Mouse (Mus musculus): ENCODE results near the gene Amdhd2. TPM values are rescaled to one million over a fixed set of nuclear protein-coding genes. Genes with fewer than 3 reads are reported as not detected.

The Amdhd2 gene
- polyA plus RNA-seq, 1 experiment from 2014 or later, result 159 TPM

GRCm38 (mm10) chr17:24111256-24111655, 52.3 kb downstream of the Amdhd2 start:
- Histone ChIP-seq H3K27me3 (replicated peaks; ENCODE audit: control insufficient read depth, insufficient read depth, low read length) (no peaks in the 10 kb centered on the region), H3K4me2 (replicated peaks; ENCODE audit: low read depth) (no peak overlapping the region), H3K36me3 (ENCODE audit: control insufficient read depth, insufficient read depth) (peaks cover 31% of the 10 kb centered on the region), H3K4me3 (ENCODE audit: low read depth, low read length) (no peak overlapping the region), H3K9ac (ENCODE audit: low read depth, low read length) (no peak overlapping the region), H3K9me3 (ENCODE audit: control insufficient read depth) (no peaks in the 10 kb centered on the region), H3K27ac (ENCODE audit: low read depth, low read length) (no peak overlapping the region), H3K4me1 (replicated peaks; ENCODE audit: control insufficient read depth, insufficient read depth, low read length) (no peaks in the 10 kb centered on the region)
- no peak for TF ChIP-seq CTCF (IDR thresholded peaks at IDR 0.05; ENCODE audit: low read depth)
- WGBS, result 65% methylated on average over 1 of the region's 1 CpGs
- no peak for ATAC-seq

GRCm38 (mm10) chr17:24108896-24109295, 54.7 kb downstream of the Amdhd2 start:
- no peak for TF ChIP-seq CTCF (IDR thresholded peaks at IDR 0.05; ENCODE audit: low read depth)
- WGBS, result 83% methylated on average over 1 of the region's 1 CpGs

More at GRCm38 (mm10) chr17:24108896-24109295, 54.7 kb downstream of the Amdhd2 start:
- peaks cover 42% of the 10 kb centered on the region for H3K36me3 ChIP-seq (ENCODE audit: control insufficient read depth, insufficient read depth)
- no peak overlapping the region for H3K4me2 ChIP-seq (replicated peaks; ENCODE audit: low read depth)
- H3K27me3 ChIP-seq (replicated peaks; ENCODE audit: control insufficient read depth, insufficient read depth, low read length), result no peaks in the 10 kb centered on the region
- H3K4me3 ChIP-seq (ENCODE audit: low read depth, low read length), result no peak overlapping the region
- H3K9ac ChIP-seq (ENCODE audit: low read depth, low read length), result no peak overlapping the region
- no peak for ATAC-seq
- H3K9me3 ChIP-seq (ENCODE audit: control insufficient read depth), result no peaks in the 10 kb centered on the region
- H3K4me1 ChIP-seq (replicated peaks; ENCODE audit: control insufficient read depth, insufficient read depth, low read length), result no peaks in the 10 kb centered on the region
- H3K27ac ChIP-seq (ENCODE audit: low read depth, low read length), result no peak overlapping the region

Other genes starting within 250 kb of the Amdhd2 start
- gene Dcpp3, start 246.3 kb downstream of the Amdhd2 start, polyA plus RNA-seq (2015; fragmentation: Nextera tagmentation; extraction: Ambion mirVana), result 4.7 and 7.6 TPM in 2 replicates
- gene Sbp, start 222.1 kb downstream of the Amdhd2 start, polyA plus RNA-seq (2015; fragmentation: Nextera tagmentation; extraction: Ambion mirVana), result not detected in 2 replicates
- not detected in 2 replicates for gene Sbpl, start 208.5 kb downstream of the Amdhd2 start, polyA plus RNA-seq (2015; fragmentation: Nextera tagmentation; extraction: Ambion mirVana)
- gene Prss30, start 183.2 kb downstream of the Amdhd2 start, polyA plus RNA-seq (2015; fragmentation: Nextera tagmentation; extraction: Ambion mirVana), result 4.7 and 12.1 TPM in 2 replicates
- gene Prss22, start 165.7 kb downstream of the Amdhd2 start, polyA plus RNA-seq (2015; fragmentation: Nextera tagmentation; extraction: Ambion mirVana), result 0.09 TPM in 1 of 2 replicates, not detected in the other
- gene Prss27, start 125.6 kb downstream of the Amdhd2 start, polyA plus RNA-seq (2015; fragmentation: Nextera tagmentation; extraction: Ambion mirVana), result 0.12 and 0.18 TPM in 2 replicates
- 58.5 and 61.3 TPM in 2 replicates for gene Kctd5, start 90.3 kb downstream of the Amdhd2 start, polyA plus RNA-seq (2015; fragmentation: Nextera tagmentation; extraction: Ambion mirVana)
- 24.7 and 28.4 TPM in 2 replicates for gene Pdpk1, start 12.8 kb downstream of the Amdhd2 start, polyA plus RNA-seq (2015; fragmentation: Nextera tagmentation; extraction: Ambion mirVana)
- gene Atp6v0c, start 5.9 kb upstream of the Amdhd2 start, polyA plus RNA-seq (2015; fragmentation: Nextera tagmentation; extraction: Ambion mirVana), result 1,362 and 1,364 TPM in 2 replicates
- gene Tbc1d24, start 41.8 kb upstream of the Amdhd2 start, polyA plus RNA-seq (2015; fragmentation: Nextera tagmentation; extraction: Ambion mirVana), result 3.1 and 3.4 TPM in 2 replicates
- gene Ntn3, start 45.8 kb upstream of the Amdhd2 start, polyA plus RNA-seq (2015; fragmentation: Nextera tagmentation; extraction: Ambion mirVana), result 2.0 and 2.1 TPM in 2 replicates
- 6.8 and 7.3 TPM in 2 replicates for gene Tedc2, start 57.1 kb upstream of the Amdhd2 start, polyA plus RNA-seq (2015; fragmentation: Nextera tagmentation; extraction: Ambion mirVana)
- gene Ccnf, start 87.7 kb upstream of the Amdhd2 start, polyA plus RNA-seq (2015; fragmentation: Nextera tagmentation; extraction: Ambion mirVana), result 7.8 and 8.6 TPM in 2 replicates
- gene Abca17, start 187.3 kb upstream of the Amdhd2 start, polyA plus RNA-seq (2015; fragmentation: Nextera tagmentation; extraction: Ambion mirVana), result not detected in 2 replicates
- 11.3 and 12.7 TPM in 2 replicates for gene Abca3, start 188.2 kb upstream of the Amdhd2 start, polyA plus RNA-seq (2015; fragmentation: Nextera tagmentation; extraction: Ambion mirVana)